Mouse (Mus musculus) limb, embryonic 12.5 days (tissue): Measurements from ENCODE around the gene Hfe2. TPM values are rescaled to one million over a fixed set of nuclear protein-coding genes. Genes with fewer than 3 reads are reported as not detected.
A peak's percentile ranks its signal among the peaks of the same experiment; 100 is the strongest.

ENCODE experiments used
- ATAC-seq: fragments of 200-750 bp; cut with Nextera tagmentation; 2 replicates; pipeline ENCODE4 v1.8.0; 2017; ENCODE audit warnings: low read depth, moderate TSS enrichment; ENCODE audit not compliant: insufficient number of reproducible peaks, insufficient read depth, low FRiP score, low TSS enrichment
- H3K27ac ChIP-seq: fragments of 300-500 bp; sonication (generic); 2 replicates; pipeline ENCODE4 v1.5.1; 2016; ENCODE audit warnings: mild to moderate bottlenecking, moderate library complexity
- H3K27me3 ChIP-seq: fragments of 300-500 bp; sonication (generic); 2 replicates; pipeline ENCODE4 v1.6.1; 2016; ENCODE audit warnings: mild to moderate bottlenecking, moderate library complexity
- H3K36me3 ChIP-seq: fragments of 300-500 bp; sonication (generic); 2 replicates; pipeline ENCODE4 v1.6.1; 2016; ENCODE audit warnings: mild to moderate bottlenecking, moderate library complexity
- H3K4me1 ChIP-seq: fragments of 300-500 bp; sonication (generic); replicated peaks from 2 replicates; pipeline ENCODE4 v1.6.1; 2016
- H3K4me2 ChIP-seq: fragments of 300-500 bp; sonication (generic); 2 replicates; pipeline ENCODE4 v1.6.1; 2016; ENCODE audit warnings: mild to moderate bottlenecking, moderate library complexity
- H3K4me3 ChIP-seq: fragments of 300-500 bp; sonication (generic); replicated peaks from 2 replicates; pipeline ENCODE4 v1.5.1; 2016; ENCODE audit warnings: mild to moderate bottlenecking
- H3K9ac ChIP-seq: fragments of 300-500 bp; sonication (generic); replicated peaks from 2 replicates; pipeline ENCODE4 v1.6.1; 2016; ENCODE audit warnings: mild to moderate bottlenecking, moderate library complexity
- H3K9me3 ChIP-seq: fragments of 300-500 bp; sonication (generic); 2 replicates; pipeline ENCODE4 v1.6.1; 2016; ENCODE audit warnings: mild to moderate bottlenecking, moderate library complexity
- WGBS: fragments of 180-500 bp; shearing (Covaris S2); methylation state at CpG from one replicate; pipeline ENCODE4 v1.1.7; 2016; 5-methylcytosine and 5-hydroxymethylcytosine counted together
- polyA plus RNA-seq: library from polyadenylated mRNA; unstranded; fragments of >200 nt; fragmentation: Nextera tagmentation; extraction: Ambion mirVana; gene quantifications from 2 replicates; pipeline ENCODE4 v1.2.1, GENCODE M21; 2016

Gene Hfe2
- polyA plus RNA-seq, 1 experiment from 2014 or later: 7.8 TPM

GRCm38 (mm10) chr3:96577566-96577965, 52.6 kb downstream of the Hfe2 start:
- Histone ChIP-seq H3K4me3 (no peak overlapping the region), H3K27ac (0 out of 2 replicates have a peak overlapping the region, but pooled peaks have one; percentile 76), H3K36me3 (peaks cover 3% of the 10 kb centered on the region; the same call in 1 of the 2 replicates), H3K4me1 (peaks cover 24% of the 10 kb centered on the region), H3K27me3 (peaks cover 8% of the 10 kb centered on the region; the same call in 1 of the 2 replicates), H3K4me2 (no peak overlapping the region), H3K9ac (no peak overlapping the region), H3K9me3 (no peaks in the 10 kb centered on the region)
- WGBS: 76% methylated on average over 4 of the region's 4 CpGs
- no peak for ATAC-seq

Other genes with a start within 250 kb of the Hfe2 start
- 0.94 and 1.1 TPM in 2 replicates for gene Fcgr1, start 231.2 kb upstream of the Hfe2 start, polyA plus RNA-seq
- gene BC107364, start 72.9 kb upstream of the Hfe2 start, polyA plus RNA-seq: not detected in 2 replicates
- gene Txnip, start 32.8 kb downstream of the Hfe2 start, polyA plus RNA-seq: 68.2 and 70.9 TPM in 2 replicates
- gene Gm16253, start 51.8 kb downstream of the Hfe2 start, polyA plus RNA-seq: 0.72 and 1.5 TPM in 2 replicates
- gene Polr3gl, start 69.0 kb downstream of the Hfe2 start, polyA plus RNA-seq: 48.5 and 50.4 TPM in 2 replicates
- 1.5 and 2.2 TPM in 2 replicates for gene Ankrd34a, start 71.5 kb downstream of the Hfe2 start, polyA plus RNA-seq
- 5.7 and 6.8 TPM in 2 replicates for gene Lix1l, start 76.0 kb downstream of the Hfe2 start, polyA plus RNA-seq
- gene Rbm8a, start 104.8 kb downstream of the Hfe2 start, polyA plus RNA-seq: 176 and 192 TPM in 2 replicates
- gene Pex11b, start 110.2 kb downstream of the Hfe2 start, polyA plus RNA-seq: 53.9 and 55.3 TPM in 2 replicates
- 0.06 and 0.17 TPM in 2 replicates for gene Gm42957, start 110.3 kb downstream of the Hfe2 start, polyA plus RNA-seq
- gene Itga10, start 120.4 kb downstream of the Hfe2 start, polyA plus RNA-seq: 0.76 and 1.5 TPM in 2 replicates
- 0.69 and 0.85 TPM in 2 replicates for gene Ankrd35, start 145.0 kb downstream of the Hfe2 start, polyA plus RNA-seq
- 70.2 and 70.8 TPM in 2 replicates for gene Pias3, start 171.2 kb downstream of the Hfe2 start, polyA plus RNA-seq
- gene Nudt17, start 183.4 kb downstream of the Hfe2 start, polyA plus RNA-seq: 13.5 and 13.7 TPM in 2 replicates
- 38.9 and 40.5 TPM in 2 replicates for gene Polr3c, start 202.5 kb downstream of the Hfe2 start, polyA plus RNA-seq
- gene Rnf115, start 202.5 kb downstream of the Hfe2 start, polyA plus RNA-seq: 64.4 and 66.0 TPM in 2 replicates